Mouse (Mus musculus): ENCODE measurements around the gene Fabp1. TPM values are rescaled to one million over a fixed set of nuclear protein-coding genes. Genes with fewer than 3 reads are reported as not detected.

The Fabp1 gene
- total and polyA plus RNA-seq, 3 experiments: not detected

- Histone ChIP-seq H3K27me3 (replicated peaks) (no peaks in the 10 kb centered on the region), H3K4me2 (ENCODE audit: insufficient read depth, low read depth, poor library complexity, severe bottlenecking) (no peak overlapping the region), H3K4me3 (replicated peaks in 1 of 3; ENCODE audit: low read depth in 2 of 3, low read length in 2 of 3, poor library complexity in 1 of 3) (no peak overlapping the region), H3K9ac (ENCODE audit: insufficient read depth, low read depth) (no peak overlapping the region), H3K27ac (ENCODE audit: insufficient read depth, low read depth) (no peak overlapping the region), H3K36me3 (replicated peaks in 1 of 2; ENCODE audit: control insufficient read depth in 1 of 2, insufficient read depth in 1 of 2, low read length in 1 of 2) (no peaks in the 10 kb centered on the region), H3K4me1 (ENCODE audit: control insufficient read depth in 1 of 2, insufficient read depth in 2 of 2) (peaks cover 7 to 16% of the 10 kb centered on the region in 2 experiments), H3K9me3 (replicated peaks; ENCODE audit: low read length) (no peaks in the 10 kb centered on the region), H3K79me2 (replicated peaks; ENCODE audit: control insufficient read depth, extremely low read depth, insufficient read depth, poor library complexity, severe bottlenecking) (no peaks in the 10 kb centered on the region)
- dilution Hi-C loops (cut with MboI; ENCODE audit: extremely low pct_ligation_motif_present, extremely low pct_unique_long_range_greater_than_20kb, low sequenced_read_pairs): no loop called here
- no peak for DNase-seq (ENCODE audit: extremely low read depth)
- in situ Hi-C loops (cut with MboI; ENCODE audit: low pct_ligation_motif_present, low pct_unique_long_range_greater_than_20kb, low sequenced_read_pairs): no loop called here
- TF ChIP-seq TBP (conservative IDR thresholded peaks at IDR 0.05; ENCODE audit: low read depth, low read length) (no peak), JUND (conservative IDR thresholded peaks at IDR 0.05; ENCODE audit: low read depth, low read length) (no peak), ZKSCAN1 (IDR thresholded peaks at IDR 0.05; ENCODE audit: borderline replicate concordance, low read depth, low read length) (no peak), MYC (IDR thresholded peaks at IDR 0.05; ENCODE audit: low read depth, low read length) (no peak), IRF4 (IDR thresholded peaks at IDR 0.05; ENCODE audit: low read depth, low read length) (no peak), UBTF (IDR thresholded peaks at IDR 0.05; ENCODE audit: low read depth, low read length) (no peak), MAX (IDR thresholded peaks at IDR 0.05; ENCODE audit: low read length) (no peak)
Observed at GRCm38 (mm10) chr6:71254456-71254855, 54.8 kb downstream of the Fabp1 start.

Other genes starting within 250 kb of the Fabp1 start
- gene Foxi3, start 243.3 kb upstream of the Fabp1 start, total RNA-seq (2012; rRNA removed): not detected in 2 replicates
- not detected in 2 replicates for gene Foxi3, start 243.3 kb upstream of the Fabp1 start, total RNA-seq (2014; rRNA removed)
- gene Foxi3, start 243.3 kb upstream of the Fabp1 start, polyA plus RNA-seq (2012; ENCODE audit: insufficient read length, low read depth): not detected in 2 replicates
- gene Thnsl2, start 55.4 kb upstream of the Fabp1 start, total RNA-seq (2012; rRNA removed): not detected in 2 replicates
- gene Thnsl2, start 55.4 kb upstream of the Fabp1 start, total RNA-seq (2014; rRNA removed): not detected in 2 replicates
- gene Thnsl2, start 55.4 kb upstream of the Fabp1 start, polyA plus RNA-seq (2012; ENCODE audit: insufficient read length, low read depth): not detected in 2 replicates
- gene Krcc1, start 71.8 kb downstream of the Fabp1 start, total RNA-seq (2012; rRNA removed): 16.7 and 18.7 TPM in 2 replicates
- gene Krcc1, start 71.8 kb downstream of the Fabp1 start, total RNA-seq (2014; rRNA removed): 40.2 and 42.0 TPM in 2 replicates
- gene Krcc1, start 71.8 kb downstream of the Fabp1 start, polyA plus RNA-seq (2012; ENCODE audit: insufficient read length, low read depth): 23.6 and 28.2 TPM in 2 replicates
- gene Smyd1, start 122.4 kb downstream of the Fabp1 start, total RNA-seq (2012; rRNA removed): 0.08 TPM in 2 replicates
- 0.08 and 0.61 TPM in 2 replicates for gene Smyd1, start 122.4 kb downstream of the Fabp1 start, total RNA-seq (2014; rRNA removed)
- gene Smyd1, start 122.4 kb downstream of the Fabp1 start, polyA plus RNA-seq (2012; ENCODE audit: insufficient read length, low read depth): 0.27 and 0.37 TPM in 2 replicates
- gene Cd8b1, start 123.0 kb downstream of the Fabp1 start, total RNA-seq (2012; rRNA removed): 0.21 and 0.25 TPM in 2 replicates
- gene Cd8b1, start 123.0 kb downstream of the Fabp1 start, total RNA-seq (2014; rRNA removed): 0.20 and 0.30 TPM in 2 replicates
- gene Cd8b1, start 123.0 kb downstream of the Fabp1 start, polyA plus RNA-seq (2012; ENCODE audit: insufficient read length, low read depth): 0.49 and 0.51 TPM in 2 replicates
- 0.13 TPM in 1 of 2 replicates, not detected in the other for gene Cd8a, start 173.6 kb downstream of the Fabp1 start, total RNA-seq (2012; rRNA removed)
- gene Cd8a, start 173.6 kb downstream of the Fabp1 start, total RNA-seq (2014; rRNA removed): 0.12 TPM in 1 of 2 replicates, not detected in the other
- 0.22 and 0.49 TPM in 2 replicates for gene Cd8a, start 173.6 kb downstream of the Fabp1 start, polyA plus RNA-seq (2012; ENCODE audit: insufficient read length, low read depth)
- 19.1 and 23.4 TPM in 2 replicates for gene Rmnd5a, start 240.8 kb downstream of the Fabp1 start, total RNA-seq (2012; rRNA removed)
- 40.6 and 47.2 TPM in 2 replicates for gene Rmnd5a, start 240.8 kb downstream of the Fabp1 start, total RNA-seq (2014; rRNA removed)
- gene Rmnd5a, start 240.8 kb downstream of the Fabp1 start, polyA plus RNA-seq (2012; ENCODE audit: insufficient read length, low read depth): 22.7 and 23.5 TPM in 2 replicates

Measured in CH12.LX (cell line).